Mouse (Mus musculus): ENCODE results near the gene Tcstv3. TPM values are rescaled to one million over a fixed set of nuclear protein-coding genes. Genes with fewer than 3 reads are reported as not detected.
"Not testable (repeated sequence)": the region's sequence is repeated elsewhere in the genome, so short reads cannot be mapped to it uniquely, and the experiment has no call there.

The Tcstv3 gene
- polyA plus RNA-seq (2011; ENCODE audit: insufficient read length, low read depth, missing spikeins): not detected in 2 replicates

- H3K27ac ChIP-seq (ENCODE audit: insufficient read depth, low read length); H3K4me3 ChIP-seq (ENCODE audit: insufficient read depth, low read length); H3K4me1 ChIP-seq (ENCODE audit: control insufficient read depth, insufficient read depth, low read length): not testable (repeated sequence)
Measured at GRCm38 (mm10) chr13:120316578-120316977, at the start of gene Tcstv3. Gene Tcstv3 (plus strand): TSS chr13:120316878.

DNA sequence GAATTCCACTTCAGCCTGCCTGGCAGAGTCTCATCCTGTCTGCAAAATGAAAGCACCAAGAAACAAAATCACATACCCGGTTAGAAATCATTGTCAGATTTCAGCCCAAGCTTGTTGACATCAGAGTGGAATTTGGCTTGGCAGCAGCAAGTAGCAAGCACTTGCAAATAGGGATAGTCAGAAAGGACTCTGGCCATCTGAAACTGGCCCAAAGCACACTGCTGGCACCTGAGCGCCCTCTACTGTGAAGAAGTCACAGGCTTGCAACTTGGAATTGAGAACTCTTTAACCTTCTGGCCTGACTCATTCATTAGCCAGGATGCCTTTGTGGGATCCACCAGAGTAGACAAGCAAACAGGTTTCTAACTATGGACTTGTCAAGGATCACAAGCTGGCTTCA is 38.8 kb upstream of the Tcstv3 start:
- not testable (repeated sequence) for H3K4me1 ChIP-seq (ENCODE audit: control insufficient read depth, insufficient read depth, low read length); H3K4me3 ChIP-seq (ENCODE audit: insufficient read depth, low read length); H3K27ac ChIP-seq (ENCODE audit: insufficient read depth, low read length)

DNA sequence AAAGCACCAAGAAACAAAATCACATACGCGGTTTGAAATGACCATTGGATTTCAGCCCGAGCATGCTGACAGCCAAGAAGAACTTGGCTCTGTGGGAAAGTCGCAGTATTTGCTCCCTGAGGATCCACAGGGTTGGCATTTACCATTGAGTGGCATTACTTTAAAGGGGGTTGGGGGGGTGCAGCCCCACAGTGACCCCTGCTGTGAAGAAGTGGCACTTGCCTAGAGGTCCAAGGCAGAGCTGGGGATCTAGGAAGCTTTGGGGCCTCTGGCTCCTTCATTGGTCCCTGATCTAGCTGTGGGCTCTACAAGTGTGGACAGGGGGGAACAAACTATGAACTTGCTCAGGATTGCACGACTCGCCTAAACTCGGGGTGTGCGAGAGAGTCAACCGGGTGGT is 37.9 kb upstream of the Tcstv3 start:
- H3K4me3 ChIP-seq (ENCODE audit: insufficient read depth, low read length): no peak overlapping the region
- H3K27ac ChIP-seq (ENCODE audit: insufficient read depth, low read length): no peak overlapping the region
- TF ChIP-seq CTCF (IDR thresholded peaks at IDR 0.05; ENCODE audit: borderline replicate concordance, insufficient read depth, low read length): no peak
- no peak for TF ChIP-seq POLR2A (IDR thresholded peaks at IDR 0.05; ENCODE audit: low read depth, low read length)
- no peaks in the 10 kb centered on the region for H3K4me1 ChIP-seq (ENCODE audit: control insufficient read depth, insufficient read depth, low read length)

DNA sequence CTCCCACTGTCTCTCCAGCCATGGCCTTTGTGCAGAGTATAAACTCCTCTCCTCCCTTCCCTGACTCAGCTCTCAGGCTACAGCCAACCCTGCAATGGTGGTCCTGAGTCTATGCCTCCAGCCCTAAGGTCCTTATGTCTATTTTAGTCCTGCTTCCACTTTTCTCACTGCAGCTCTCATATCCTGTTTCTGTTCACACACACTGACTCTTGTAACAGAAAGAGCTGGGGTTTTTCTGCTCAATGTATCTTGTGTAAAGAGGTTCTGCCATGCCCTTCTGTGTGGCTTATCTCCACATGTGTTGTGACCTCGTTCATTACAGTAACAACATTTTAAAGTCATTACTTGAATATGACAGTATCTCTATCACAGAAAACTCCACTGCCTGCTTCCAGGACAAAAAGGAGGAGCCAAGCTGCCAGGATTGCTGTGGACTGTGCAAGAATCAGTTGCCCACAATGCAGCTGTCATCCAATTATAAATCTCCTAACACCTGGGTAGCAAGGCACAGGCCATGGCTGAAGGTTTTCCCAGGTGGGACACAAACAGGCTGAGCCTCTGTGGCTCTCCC is 17.3 kb upstream of the Tcstv3 start:
- H3K4me3 ChIP-seq (ENCODE audit: insufficient read depth, low read length): no peak overlapping the region
- no peak overlapping the region for H3K27ac ChIP-seq (ENCODE audit: insufficient read depth, low read length)
- no peaks in the 10 kb centered on the region for H3K4me1 ChIP-seq (ENCODE audit: control insufficient read depth, insufficient read depth, low read length)
- TF ChIP-seq CTCF (IDR thresholded peaks at IDR 0.05; ENCODE audit: borderline replicate concordance, insufficient read depth, low read length): no peak

- Histone ChIP-seq H3K4me3 (ENCODE audit: insufficient read depth, low read length) (no peak within 1 kb of the TSS), H3K27ac (ENCODE audit: insufficient read depth, low read length) (no peak within 1 kb of the TSS), H3K4me1 (ENCODE audit: control insufficient read depth, insufficient read depth, low read length) (no peaks in the 10 kb centered on the region)
- TF ChIP-seq POLR2A (IDR thresholded peaks at IDR 0.05; ENCODE audit: low read depth, low read length) (no peak), CTCF (IDR thresholded peaks at IDR 0.05; ENCODE audit: borderline replicate concordance, insufficient read depth, low read length) (no peak)
Measured at GRCm38 (mm10) chr13:120299991-120300442, 16.7 kb upstream of the Tcstv3 start, which contains the start of gene BC147527. Gene BC147527 (plus strand): TSS chr13:120300392.

DNA sequence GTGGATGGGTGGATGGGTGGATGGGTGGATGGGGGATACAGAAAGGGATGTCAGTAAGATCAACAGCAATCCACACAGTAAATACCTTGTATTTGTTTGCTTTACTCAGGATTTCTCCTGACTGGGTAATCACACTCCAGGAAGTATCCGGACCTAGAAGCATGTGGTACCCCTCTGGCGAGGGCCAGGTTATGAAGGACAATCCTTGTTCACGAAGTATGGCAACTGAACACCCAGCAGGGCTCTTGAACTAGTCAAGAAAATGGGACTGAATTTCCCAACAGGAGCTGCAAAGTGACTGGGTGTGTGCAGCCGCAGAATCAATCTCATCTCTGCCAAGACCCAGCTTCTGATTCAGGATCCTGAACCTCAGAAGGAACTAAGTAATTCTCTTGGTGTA is 15.8 kb upstream of the Tcstv3 start:
- H3K4me3 ChIP-seq (ENCODE audit: insufficient read depth, low read length): no peak overlapping the region
- no peaks in the 10 kb centered on the region for H3K4me1 ChIP-seq (ENCODE audit: control insufficient read depth, insufficient read depth, low read length)
- no peak overlapping the region for H3K27ac ChIP-seq (ENCODE audit: insufficient read depth, low read length)
- TF ChIP-seq POLR2A (IDR thresholded peaks at IDR 0.05; ENCODE audit: low read depth, low read length) (no peak), CTCF (IDR thresholded peaks at IDR 0.05; ENCODE audit: borderline replicate concordance, insufficient read depth, low read length) (no peak)

GRCm38 (mm10) chr13:120310749-120311148 is 5.9 kb upstream of the Tcstv3 start:
- no peak for TF ChIP-seq CTCF (IDR thresholded peaks at IDR 0.05; ENCODE audit: borderline replicate concordance, insufficient read depth, low read length)
- TF ChIP-seq POLR2A (IDR thresholded peaks at IDR 0.05; ENCODE audit: low read depth, low read length): no peak
- Histone ChIP-seq H3K27ac (ENCODE audit: insufficient read depth, low read length) (no peak overlapping the region), H3K4me3 (ENCODE audit: insufficient read depth, low read length) (no peak overlapping the region), H3K4me1 (ENCODE audit: control insufficient read depth, insufficient read depth, low read length) (no peaks in the 10 kb centered on the region)

- no peak overlapping the region for H3K27ac ChIP-seq (ENCODE audit: insufficient read depth, low read length)
- no peak overlapping the region for H3K4me3 ChIP-seq (ENCODE audit: insufficient read depth, low read length)
- no peaks in the 10 kb centered on the region for H3K4me1 ChIP-seq (ENCODE audit: control insufficient read depth, insufficient read depth, low read length)
- no peak for TF ChIP-seq POLR2A (IDR thresholded peaks at IDR 0.05; ENCODE audit: low read depth, low read length)
Measured at GRCm38 (mm10) chr13:120313584-120313983, 3.1 kb upstream of the Tcstv3 start.

- no peak overlapping the region for H3K4me3 ChIP-seq (ENCODE audit: insufficient read depth, low read length)
- TF ChIP-seq CTCF (IDR thresholded peaks at IDR 0.05; ENCODE audit: borderline replicate concordance, insufficient read depth, low read length): no peak
- TF ChIP-seq POLR2A (IDR thresholded peaks at IDR 0.05; ENCODE audit: low read depth, low read length): no peak
- no peak overlapping the region for H3K27ac ChIP-seq (ENCODE audit: insufficient read depth, low read length)
- H3K4me1 ChIP-seq (ENCODE audit: control insufficient read depth, insufficient read depth, low read length): no peaks in the 10 kb centered on the region
Measured at GRCm38 (mm10) chr13:120320183-120320582, 3.5 kb downstream of the Tcstv3 start.

DNA sequence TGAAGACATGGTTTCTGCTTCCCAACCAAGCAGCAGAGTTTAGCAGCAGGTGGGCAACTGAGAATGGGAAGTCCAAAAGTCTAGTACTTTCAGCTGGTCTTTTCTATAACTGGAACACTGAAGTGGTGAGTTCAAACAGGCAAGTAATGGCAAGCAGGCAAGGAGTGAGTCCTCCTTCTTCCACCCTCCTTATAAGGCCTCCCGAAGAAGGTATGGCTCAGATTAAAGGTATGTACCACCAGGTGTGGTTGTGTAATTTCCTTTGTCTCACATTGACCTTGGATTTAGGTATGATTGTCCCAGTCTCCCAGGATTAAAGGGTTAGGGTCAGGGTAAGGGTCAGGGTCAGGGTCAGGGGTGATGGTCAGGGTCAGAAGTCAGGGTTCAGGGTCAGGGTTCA is 4.0 kb downstream of the Tcstv3 start:
- no peak overlapping the region for H3K4me3 ChIP-seq (ENCODE audit: insufficient read depth, low read length)
- H3K27ac ChIP-seq (ENCODE audit: insufficient read depth, low read length): no peak overlapping the region
- TF ChIP-seq CTCF (IDR thresholded peaks at IDR 0.05; ENCODE audit: borderline replicate concordance, insufficient read depth, low read length): no peak
- no peak for TF ChIP-seq POLR2A (IDR thresholded peaks at IDR 0.05; ENCODE audit: low read depth, low read length)
- H3K4me1 ChIP-seq (ENCODE audit: control insufficient read depth, insufficient read depth, low read length): no peaks in the 10 kb centered on the region

Other genes with a start within 250 kb of the Tcstv3 start
- gene Gm20767, start 176.6 kb upstream of the Tcstv3 start, polyA plus RNA-seq (2011; ENCODE audit: insufficient read length, low read depth, missing spikeins): not detected in 2 replicates
- not detected in 2 replicates for gene Gm21818, start 144.4 kb upstream of the Tcstv3 start, polyA plus RNA-seq (2011; ENCODE audit: insufficient read length, low read depth, missing spikeins)
- not detected in 2 replicates for gene Gm21762, start 100.9 kb upstream of the Tcstv3 start, polyA plus RNA-seq (2011; ENCODE audit: insufficient read length, low read depth, missing spikeins)
- not detected in 2 replicates for gene Gm21731, start 77.8 kb upstream of the Tcstv3 start, polyA plus RNA-seq (2011; ENCODE audit: insufficient read length, low read depth, missing spikeins)
- gene AF067061, start 53.8 kb upstream of the Tcstv3 start, polyA plus RNA-seq (2011; ENCODE audit: insufficient read length, low read depth, missing spikeins): not detected in 2 replicates
- not detected in 2 replicates for gene BC147527, start 16.5 kb upstream of the Tcstv3 start, polyA plus RNA-seq (2011; ENCODE audit: insufficient read length, low read depth, missing spikeins)

Measured in embryonic fibroblast, embryonic 13.5 days (primary cell).